Mouse (Mus musculus): Measurements from ENCODE around the gene Gm10750. TPM values are rescaled to one million over a fixed set of nuclear protein-coding genes. Genes with fewer than 3 reads are reported as not detected.
"Not testable (repeated sequence)": the region's sequence is repeated elsewhere in the genome, so short reads cannot be mapped to it uniquely, and the experiment has no call there.

The Gm10750 gene
- total RNA-seq (2021): not detected

GRCm38 (mm10) chr2:149017137-149017536 is at the start of gene Gm10750:
Gene Gm10750, minus strand, starts transcription at chr2:149017237.
- intact Hi-C loops (cut with DNase I); DNase-seq: not testable (repeated sequence)

GRCm38 (mm10) chr2:149004826-149005225 is 12.2 kb downstream of the Gm10750 start:
- intact Hi-C loops (cut with DNase I): no loop called here
- DNase-seq: no peak

- no peak for DNase-seq
- intact Hi-C loops (cut with DNase I): no loop called here
Observed at GRCm38 (mm10) chr2:149003151-149003550, 13.9 kb downstream of the Gm10750 start, which contains the start of gene Gm1330. Gene Gm1330, minus strand, starts transcription at chr2:149003251.

- no peak for DNase-seq
- intact Hi-C loops (cut with DNase I): no loop called here
Observed at GRCm38 (mm10) chr2:148995133-148995532, 21.9 kb downstream of the Gm10750 start.

Other genes starting within 250 kb of the Gm10750 start
- gene Cst11, start 245.7 kb downstream of the Gm10750 start, total RNA-seq (2021): not detected
- not detected for gene 8030411F24Rik, start 235.2 kb downstream of the Gm10750 start, total RNA-seq (2021)
- not detected for gene Cst12, start 227.9 kb downstream of the Gm10750 start, total RNA-seq (2021)
- gene Cst8, start 218.5 kb downstream of the Gm10750 start, total RNA-seq (2021): not detected
- not detected for gene Cst13, start 197.2 kb downstream of the Gm10750 start, total RNA-seq (2021)
- 1 to 10 TPM in 1 of 2 experiments, under 1 TPM in 1; 0.68 to 1.2 TPM for gene Cst9, start 182.1 kb downstream of the Gm10750 start, total RNA-seq (2021)
- gene 9230104L09Rik, start 152.2 kb downstream of the Gm10750 start, total RNA-seq (2021): under 1 TPM in 1 of 2 experiments, not detected in 1; 0.70 TPM
- gene Cst3, start 141.5 kb downstream of the Gm10750 start, total RNA-seq (2021): 1,000 to 10,000 TPM; 1,014 to 1,057 TPM
- not detected for gene Gm1330, start 14.0 kb downstream of the Gm10750 start, total RNA-seq (2021)